Mouse (Mus musculus): ENCODE measurements around the gene Kpna7. TPM values are rescaled to one million over a fixed set of nuclear protein-coding genes. Genes with fewer than 3 reads are reported as not detected.
A peak's percentile ranks its signal among the peaks of the same experiment; 100 is the strongest.
"Not testable (repeated sequence)": the region's sequence is repeated elsewhere in the genome, so short reads cannot be mapped to it uniquely, and the experiment has no call there.

Gene Kpna7
- polyA plus RNA-seq, 1 experiment: not detected

- Histone ChIP-seq H3K4me1 (ENCODE audit: control insufficient read depth, insufficient read depth, low read length) (peaks cover 2% of the 10 kb centered on the region), H3K27me3 (ENCODE audit: control insufficient read depth, insufficient read depth, low read length, poor library complexity, severe bottlenecking) (no peaks in the 10 kb centered on the region)
- TF ChIP-seq EP300 (IDR thresholded peaks at IDR 0.05; ENCODE audit: insufficient read depth, low read depth, low read length): no peak
- no peak for TF ChIP-seq CTCF (IDR thresholded peaks at IDR 0.05; ENCODE audit: low read depth, low read length)
- TF ChIP-seq POLR2A (IDR thresholded peaks at IDR 0.05; ENCODE audit: insufficient read depth, low read length): no peak
Observed at GRCm38 (mm10) chr5:145059524-145059923, 24.3 kb downstream of the Kpna7 start.

GRCm38 (mm10) chr5:145058722-145059121, 25.1 kb downstream of the Kpna7 start:
- Histone ChIP-seq H3K4me3 (ENCODE audit: low read depth, low read length) (no peak overlapping the region), H3K36me3 (ENCODE audit: control insufficient read depth, insufficient read depth, low read length, poor library complexity, severe bottlenecking) (no peaks in the 10 kb centered on the region), H3K9me3 (replicated peaks; ENCODE audit: control insufficient read depth, insufficient read depth, low read length, poor library complexity, severe bottlenecking) (peaks cover 2% of the 10 kb centered on the region; the same call in 1 of the 2 replicates), H3K27ac (ENCODE audit: insufficient read depth, low read length) (peak overlapping the region; percentile 90), H3K9ac (ENCODE audit: low read depth, poor library complexity, severe bottlenecking) (no peak overlapping the region), H3K4me1 (ENCODE audit: control insufficient read depth, insufficient read depth, low read length) (peaks cover 2% of the 10 kb centered on the region), H3K27me3 (ENCODE audit: control insufficient read depth, insufficient read depth, low read length, poor library complexity, severe bottlenecking) (no peaks in the 10 kb centered on the region)
- TF ChIP-seq POLR2A (IDR thresholded peaks at IDR 0.05; ENCODE audit: insufficient read depth, low read length) (no peak), CTCF (IDR thresholded peaks at IDR 0.05; ENCODE audit: low read depth, low read length) (no peak), EP300 (IDR thresholded peaks at IDR 0.05; ENCODE audit: insufficient read depth, low read depth, low read length) (no peak)

More at GRCm38 (mm10) chr5:145059524-145059923, 24.3 kb downstream of the Kpna7 start:
- Histone ChIP-seq H3K9me3 (replicated peaks; ENCODE audit: control insufficient read depth, insufficient read depth, low read length, poor library complexity, severe bottlenecking) (peaks cover 2% of the 10 kb centered on the region; the same call in 1 of the 2 replicates), H3K9ac (ENCODE audit: low read depth, poor library complexity, severe bottlenecking) (no peak overlapping the region), H3K27ac (ENCODE audit: insufficient read depth, low read length) (0 out of 2 replicates have a peak overlapping the region, but pooled peaks have one; percentile 90), H3K36me3 (ENCODE audit: control insufficient read depth, insufficient read depth, low read length, poor library complexity, severe bottlenecking) (no peaks in the 10 kb centered on the region), H3K4me3 (ENCODE audit: low read depth, low read length) (no peak overlapping the region)

- Histone ChIP-seq H3K27ac (ENCODE audit: insufficient read depth, low read length) (no peak overlapping the region), H3K9me3 (replicated peaks; ENCODE audit: control insufficient read depth, insufficient read depth, low read length, poor library complexity, severe bottlenecking) (no peaks in the 10 kb centered on the region; the same call in 1 of the 2 replicates), H3K4me1 (ENCODE audit: control insufficient read depth, insufficient read depth, low read length) (peaks cover 2% of the 10 kb centered on the region), H3K9ac (ENCODE audit: low read depth, poor library complexity, severe bottlenecking) (no peak overlapping the region), H3K27me3 (ENCODE audit: control insufficient read depth, insufficient read depth, low read length, poor library complexity, severe bottlenecking) (no peaks in the 10 kb centered on the region), H3K4me3 (ENCODE audit: low read depth, low read length) (no peak overlapping the region), H3K36me3 (ENCODE audit: control insufficient read depth, insufficient read depth, low read length, poor library complexity, severe bottlenecking) (no peaks in the 10 kb centered on the region)
- TF ChIP-seq CTCF (IDR thresholded peaks at IDR 0.05; ENCODE audit: low read depth, low read length) (no peak), POLR2A (IDR thresholded peaks at IDR 0.05; ENCODE audit: insufficient read depth, low read length) (no peak), EP300 (IDR thresholded peaks at IDR 0.05; ENCODE audit: insufficient read depth, low read depth, low read length) (no peak)
Observed at GRCm38 (mm10) chr5:145057907-145058306, 25.9 kb downstream of the Kpna7 start.

- not testable (repeated sequence) for H3K9me3 ChIP-seq (replicated peaks; ENCODE audit: control insufficient read depth, insufficient read depth, low read length, poor library complexity, severe bottlenecking); H3K27me3 ChIP-seq (ENCODE audit: control insufficient read depth, insufficient read depth, low read length, poor library complexity, severe bottlenecking); H3K9ac ChIP-seq (ENCODE audit: low read depth, poor library complexity, severe bottlenecking); H3K27ac ChIP-seq (ENCODE audit: insufficient read depth, low read length); H3K4me3 ChIP-seq (ENCODE audit: low read depth, low read length); H3K4me1 ChIP-seq (ENCODE audit: control insufficient read depth, insufficient read depth, low read length); H3K36me3 ChIP-seq (ENCODE audit: control insufficient read depth, insufficient read depth, low read length, poor library complexity, severe bottlenecking)
Observed at GRCm38 (mm10) chr5:145054187-145054586, 29.6 kb downstream of the Kpna7 start.

- not testable (repeated sequence) for H3K4me3 ChIP-seq (ENCODE audit: low read depth, low read length)
Observed at GRCm38 (mm10) chr5:145042690-145043089, 41.1 kb downstream of the Kpna7 start, which contains the start of gene 1700018F24Rik. 1700018F24Rik (plus strand) TSS chr5:145042990.

GRCm38 (mm10) chr5:145041628-145042027, 42.2 kb downstream of the Kpna7 start:
- Histone ChIP-seq H3K27ac (ENCODE audit: insufficient read depth, low read length) (no peak overlapping the region), H3K9ac (ENCODE audit: low read depth, poor library complexity, severe bottlenecking) (no peak overlapping the region), H3K4me1 (ENCODE audit: control insufficient read depth, insufficient read depth, low read length) (no peaks in the 10 kb centered on the region), H3K9me3 (replicated peaks; ENCODE audit: control insufficient read depth, insufficient read depth, low read length, poor library complexity, severe bottlenecking) (no peaks in the 10 kb centered on the region), H3K36me3 (ENCODE audit: control insufficient read depth, insufficient read depth, low read length, poor library complexity, severe bottlenecking) (no peaks in the 10 kb centered on the region), H3K4me3 (ENCODE audit: low read depth, low read length) (no peak overlapping the region), H3K27me3 (ENCODE audit: control insufficient read depth, insufficient read depth, low read length, poor library complexity, severe bottlenecking) (no peaks in the 10 kb centered on the region)
- TF ChIP-seq CTCF (IDR thresholded peaks at IDR 0.05; ENCODE audit: low read depth, low read length) (peak; percentile 70), EP300 (IDR thresholded peaks at IDR 0.05; ENCODE audit: insufficient read depth, low read depth, low read length) (no peak)

More at GRCm38 (mm10) chr5:145042690-145043089, 41.1 kb downstream of the Kpna7 start, which contains the start of gene 1700018F24Rik:
- H3K4me1 ChIP-seq (ENCODE audit: control insufficient read depth, insufficient read depth, low read length); H3K36me3 ChIP-seq (ENCODE audit: control insufficient read depth, insufficient read depth, low read length, poor library complexity, severe bottlenecking); H3K9ac ChIP-seq (ENCODE audit: low read depth, poor library complexity, severe bottlenecking); H3K9me3 ChIP-seq (replicated peaks; ENCODE audit: control insufficient read depth, insufficient read depth, low read length, poor library complexity, severe bottlenecking); H3K27ac ChIP-seq (ENCODE audit: insufficient read depth, low read length); H3K27me3 ChIP-seq (ENCODE audit: control insufficient read depth, insufficient read depth, low read length, poor library complexity, severe bottlenecking): not testable (repeated sequence)

GRCm38 (mm10) chr5:145032391-145032790, 51.4 kb downstream of the Kpna7 start, which contains the start of gene Gm4871:
Gm4871 (minus strand) TSS chr5:145032754.
- H3K4me3 ChIP-seq (ENCODE audit: low read depth, low read length); H3K27ac ChIP-seq (ENCODE audit: insufficient read depth, low read length); H3K4me1 ChIP-seq (ENCODE audit: control insufficient read depth, insufficient read depth, low read length); H3K9ac ChIP-seq (ENCODE audit: low read depth, poor library complexity, severe bottlenecking); H3K9me3 ChIP-seq (replicated peaks; ENCODE audit: control insufficient read depth, insufficient read depth, low read length, poor library complexity, severe bottlenecking); H3K36me3 ChIP-seq (ENCODE audit: control insufficient read depth, insufficient read depth, low read length, poor library complexity, severe bottlenecking); H3K27me3 ChIP-seq (ENCODE audit: control insufficient read depth, insufficient read depth, low read length, poor library complexity, severe bottlenecking): not testable (repeated sequence)

- not testable (repeated sequence) for H3K27ac ChIP-seq (ENCODE audit: insufficient read depth, low read length); H3K27me3 ChIP-seq (ENCODE audit: control insufficient read depth, insufficient read depth, low read length, poor library complexity, severe bottlenecking); H3K36me3 ChIP-seq (ENCODE audit: control insufficient read depth, insufficient read depth, low read length, poor library complexity, severe bottlenecking); H3K9ac ChIP-seq (ENCODE audit: low read depth, poor library complexity, severe bottlenecking); H3K9me3 ChIP-seq (replicated peaks; ENCODE audit: control insufficient read depth, insufficient read depth, low read length, poor library complexity, severe bottlenecking); H3K4me3 ChIP-seq (ENCODE audit: low read depth, low read length); H3K4me1 ChIP-seq (ENCODE audit: control insufficient read depth, insufficient read depth, low read length)
Observed at GRCm38 (mm10) chr5:145030476-145030875, 53.4 kb downstream of the Kpna7 start.

- not testable (repeated sequence) for H3K9ac ChIP-seq (ENCODE audit: low read depth, poor library complexity, severe bottlenecking); H3K27ac ChIP-seq (ENCODE audit: insufficient read depth, low read length)
Observed at GRCm38 (mm10) chr5:145020712-145021111, 63.1 kb downstream of the Kpna7 start.

More at GRCm38 (mm10) chr5:145020712-145021111, 63.1 kb downstream of the Kpna7 start:
- H3K27me3 ChIP-seq (ENCODE audit: control insufficient read depth, insufficient read depth, low read length, poor library complexity, severe bottlenecking); H3K4me3 ChIP-seq (ENCODE audit: low read depth, low read length); H3K9me3 ChIP-seq (replicated peaks; ENCODE audit: control insufficient read depth, insufficient read depth, low read length, poor library complexity, severe bottlenecking); H3K36me3 ChIP-seq (ENCODE audit: control insufficient read depth, insufficient read depth, low read length, poor library complexity, severe bottlenecking); H3K4me1 ChIP-seq (ENCODE audit: control insufficient read depth, insufficient read depth, low read length): not testable (repeated sequence)
